24 mouse cellular contexts compared by ENCODE assay signal in genomic region chr10:8797826-8798225, GRCm38 (mm10).
DNase-seq lines count a peak whose midpoint lies in the region; ATAC-seq lines count a peak whose summit lies in the region.
"Had no signal": no experiment of that assay in that cellular context is flagged by ENCODE, and none has a peak within 500 bp of the region (broad histone marks: within the 10 kb centered on the region; RNA-seq: fewer than 3 reads in every experiment).

No protein-coding gene starts in this region.

- H3K9me3 ChIP-seq in kidney, embryonic 15.5 days (replicated peaks) = peaks cover 10% of the 10 kb centered on the region; the same call in 1 of the 2 replicates
- H3K9me3 ChIP-seq: heart, embryonic 13.5 days; intestine, embryonic 15.5 days had no signal

- no peaks in the 10 kb centered on the region for H3K27me3 ChIP-seq in kidney, embryonic 15.5 days
- H3K27me3 ChIP-seq: embryonic facial prominence, embryonic 13.5 days; heart, embryonic 13.5 days; intestine, embryonic 15.5 days had no signal

- no peak overlapping the region for H3K27ac ChIP-seq in kidney, embryonic 15.5 days
- H3K27ac ChIP-seq: embryonic facial prominence, embryonic 13.5 days; heart, embryonic 13.5 days; hindbrain, embryonic 14.5 days; intestine, embryonic 15.5 days; left cerebral cortex, adult 2 months had no signal

- H3K36me3 ChIP-seq in kidney, embryonic 15.5 days = peaks cover 27% of the 10 kb centered on the region

- WGBS in kidney, embryonic 15.5 days = 64% methylated on average over 6 of the region's 6 CpGs

- H3K4me3 ChIP-seq in kidney, embryonic 15.5 days (replicated peaks) = no peak overlapping the region
- H3K4me3 ChIP-seq: embryonic facial prominence, embryonic 13.5 days; heart, embryonic 13.5 days; intestine, embryonic 15.5 days; left cerebral cortex, adult 2 months had no signal

- no peak overlapping the region for H3K9ac ChIP-seq in kidney, embryonic 15.5 days
- H3K9ac ChIP-seq: embryonic facial prominence, embryonic 13.5 days; heart, embryonic 13.5 days; hindbrain, embryonic 14.5 days; intestine, embryonic 15.5 days had no signal

- H3K4me2 ChIP-seq in kidney, embryonic 15.5 days = no peak overlapping the region
- H3K4me2 ChIP-seq: embryonic facial prominence, embryonic 13.5 days; heart, embryonic 13.5 days; hindbrain, embryonic 14.5 days; intestine, embryonic 15.5 days had no signal

- peak; percentile 57 for DNase-seq in adrenal gland, postnatal 10 days
- no peak for DNase-seq in adrenal gland, adult 18-20 months (ENCODE audit: low spot score in 2 of 2)
- DNase-seq in kidney, adult 18-20 months = peak; percentile 82
- peak; percentile 49 to 50 for DNase-seq in right cerebral cortex, postnatal 10 days (ENCODE audit: low spot score in 2 of 2)
- no peak for DNase-seq in right cerebral cortex, postnatal 14 days
- DNase-seq in kidney, postnatal 25 days = peak; percentile 87 to 88
- DNase-seq in layer of hippocampus, adult 18-20 months (ENCODE audit: low spot score in 2 of 2) = no peak
- DNase-seq: cerebellum, adult 9-11 months; gastrocnemius, postnatal 10 days; heart, adult 18-20 months; layer of hippocampus, adult 9-11 months; lung, adult 2 months; lung, postnatal 36 days; right cerebral cortex, adult 18-20 months; thymus, postnatal 4 days had no signal

- no peak for ATAC-seq in kidney, embryonic 15.5 days (replicated peaks; ENCODE audit: low FRiP score)
- ATAC-seq: activated CD4-positive, CD25-positive, alpha-beta regulatory T cell, adult 4 months; forebrain, embryonic 14.5 days; intestine, embryonic 15.5 days; midbrain, embryonic 16.5 days had no signal

- H3K4me1 ChIP-seq in kidney, embryonic 15.5 days = peaks cover 12% of the 10 kb centered on the region
- H3K4me1 ChIP-seq: intestine, embryonic 15.5 days had no signal

Comparison
In these comparisons a context has a peak if more than half of its experiments do, and no peak if none do; other contexts are left out.
1. DNase-seq: peak in adrenal gland, postnatal 10 days (single experiment), kidney, adult 18-20 months (single experiment), right cerebral cortex, postnatal 10 days (2 of 2) and kidney, postnatal 25 days (2 of 2); none in adrenal gland, adult 18-20 months (0 of 2), right cerebral cortex, postnatal 14 days (single experiment) and layer of hippocampus, adult 18-20 months (0 of 2).